Mouse (Mus musculus): ENCODE measurements around the gene Tmem258.

GRCm38 (mm10) chr19:10219108-10219507, 15.3 kb downstream of the Tmem258 start:
- peak; percentile 89 for TF ChIP-seq CTCF (IDR thresholded peaks at IDR 0.05; ENCODE audit: low read depth, low read length)
- TF ChIP-seq POLR2A (IDR thresholded peaks at IDR 0.05; ENCODE audit: borderline replicate concordance, low read depth, low read length): no peak

Data from bone marrow macrophage, adult 2 months (primary cell).